Mouse (Mus musculus) stomach, postnatal 0 days (tissue): ENCODE data around the gene Vps51. TPM values are rescaled to one million over a fixed set of nuclear protein-coding genes. Genes with fewer than 3 reads are reported as not detected.

Source experiments
- ATAC-seq: fragments of 200-750 bp; cut with Nextera tagmentation; 2 replicates; pipeline ENCODE4 v1.8.0; 2017; ENCODE audit not compliant: low FRiP score, low TSS enrichment
- DNase-seq: peaks from one replicate; pipeline ENCODE4 v3.0.0-alpha.2; 2016; ENCODE audit warnings: low spot score
- H3K27ac ChIP-seq: fragments of 300-500 bp; sonication (generic); replicated peaks from 2 replicates; pipeline ENCODE4 v1.5.1; 2014; ENCODE audit warnings: mild to moderate bottlenecking, control low read depth
- H3K27me3 ChIP-seq: fragments of 300-500 bp; sonication (generic); 2 replicates; pipeline ENCODE4 v1.6.1; 2014; ENCODE audit warnings: low read length; ENCODE audit not compliant: control insufficient read depth, insufficient read depth
- H3K36me3 ChIP-seq: fragments of 300-500 bp; sonication (generic); 2 replicates; pipeline ENCODE4 v1.6.1; 2014; ENCODE audit warnings: low read length, mixed read lengths; ENCODE audit not compliant: control insufficient read depth, insufficient read depth
- H3K4me1 ChIP-seq: fragments of 300-500 bp; sonication (generic); replicated peaks from 2 replicates; pipeline ENCODE4 v1.6.1; 2014; ENCODE audit warnings: antibody characterized with exemption; ENCODE audit not compliant: control insufficient read depth, insufficient read depth
- H3K4me2 ChIP-seq: fragments of 300-500 bp; sonication (generic); replicated peaks from 2 replicates; pipeline ENCODE4 v1.6.1; 2014; ENCODE audit warnings: low read depth, mild to moderate bottlenecking, control low read depth, moderate library complexity
- H3K4me3 ChIP-seq: fragments of 300-500 bp; sonication (generic); 2 replicates; pipeline ENCODE4 v1.5.1; 2014; ENCODE audit warnings: low read depth, low read length, control low read depth
- H3K9ac ChIP-seq: fragments of 300-500 bp; sonication (generic); 2 replicates; pipeline ENCODE4 v1.6.1; 2014; ENCODE audit warnings: mild to moderate bottlenecking, low read length, control low read depth, mixed read lengths
- H3K9me3 ChIP-seq: fragments of 300-500 bp; sonication (generic); 2 replicates; pipeline ENCODE4 v1.6.1; 2016; ENCODE audit warnings: low read length; ENCODE audit not compliant: control insufficient read depth
- CTCF ChIP-seq: IDR thresholded peaks from 2 replicates; pipeline ENCODE4 v1.5.1; 2016; ENCODE audit warnings: antibody characterized with exemption, low read depth, mild to moderate bottlenecking, moderate library complexity
- EP300 ChIP-seq: optimal IDR thresholded peaks from 2 replicates; pipeline ENCODE3; 2016; ENCODE audit warnings: antibody characterized with exemption
- WGBS: fragments of 180-500 bp; shearing (Covaris S2); extraction: QIAGEN DNeasy Blood & Tissue Kit; methylation state at CpG from one replicate; pipeline ENCODE4 v1.1.7; 2014; 5-methylcytosine and 5-hydroxymethylcytosine counted together
- polyA plus RNA-seq: library from polyadenylated mRNA; unstranded; fragments of >200 nt; fragmentation: Nextera tagmentation; extraction: Ambion mirVana; gene quantifications from 2 replicates; pipeline ENCODE4 v1.2.1, GENCODE M21; 2015

Vps51 gene
- polyA plus RNA-seq, 1 experiment from 2014 or later = 43.2 TPM

DNA sequence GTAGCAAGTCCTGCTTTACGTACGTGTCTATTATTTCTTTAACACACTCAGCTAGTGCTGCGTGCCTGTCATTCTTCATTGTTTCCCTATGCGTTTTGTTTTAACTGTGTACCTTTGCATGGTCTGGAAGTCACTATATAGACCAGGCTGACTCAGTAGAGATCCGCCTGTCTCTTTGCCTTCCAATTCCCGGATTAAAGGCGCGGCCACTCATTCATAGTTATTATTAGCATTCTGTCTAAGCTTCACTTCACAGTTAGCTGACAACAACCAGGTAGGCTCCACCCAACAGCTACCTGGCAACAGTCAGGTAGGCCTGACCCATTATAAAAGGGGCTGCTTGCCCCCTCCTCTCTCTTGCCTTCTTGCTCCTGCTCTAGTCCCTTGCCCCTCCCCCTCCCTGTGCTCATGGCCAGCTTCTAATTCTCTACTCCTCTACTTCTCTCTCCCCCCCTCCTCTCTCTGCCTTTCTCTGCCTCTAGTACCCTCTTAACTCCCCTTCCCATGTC is 41.7 kb upstream of the Vps51 start:
- TF ChIP-seq CTCF (no peak), EP300 (no peak)
- Histone ChIP-seq H3K4me2 (peak overlapping the region; percentile 97), H3K36me3 (peaks cover 18% of the 10 kb centered on the region), H3K4me3 (peak overlapping the region; percentile 78), H3K9me3 (no peaks in the 10 kb centered on the region), H3K4me1 (no peaks in the 10 kb centered on the region), H3K27ac (peak overlapping the region; percentile 95), H3K9ac (0 out of 2 replicates have a peak overlapping the region, but pooled peaks have one; percentile 31), H3K27me3 (no peaks in the 10 kb centered on the region)
- peak; percentile 48 for ATAC-seq
- WGBS = under 1% methylated on average over 8 of the region's 8 CpGs
- no peak for DNase-seq

- H3K4me1 ChIP-seq = no peaks in the 10 kb centered on the region
- peak within 1 kb of the TSS; percentile 78 for H3K4me3 ChIP-seq
- peak within 1 kb of the TSS; percentile 74 for H3K9ac ChIP-seq
- DNase-seq (peak; percentile 92), ATAC-seq (peak; percentile 85)
- peak within 1 kb of the TSS; percentile 97 for H3K4me2 ChIP-seq
- TF ChIP-seq CTCF (peak; percentile 11; the same call in 1 of the 2 replicates), EP300 (no peak)
- peak within 1 kb of the TSS; percentile 95 for H3K27ac ChIP-seq
- H3K27me3 ChIP-seq = no peaks in the 10 kb centered on the region
- under 1% methylated on average over 77 of the region's 77 CpGs for WGBS
- no peaks in the 10 kb centered on the region for H3K9me3 ChIP-seq
- H3K36me3 ChIP-seq = peaks cover 18% of the 10 kb centered on the region
Observed at GRCm38 (mm10) chr19:6117986-6118676, 41.1 kb upstream of the Vps51 start, which contains the start of gene Sac3d1. TSS of gene Sac3d1 (minus strand) at chr19:6118650.

DNA sequence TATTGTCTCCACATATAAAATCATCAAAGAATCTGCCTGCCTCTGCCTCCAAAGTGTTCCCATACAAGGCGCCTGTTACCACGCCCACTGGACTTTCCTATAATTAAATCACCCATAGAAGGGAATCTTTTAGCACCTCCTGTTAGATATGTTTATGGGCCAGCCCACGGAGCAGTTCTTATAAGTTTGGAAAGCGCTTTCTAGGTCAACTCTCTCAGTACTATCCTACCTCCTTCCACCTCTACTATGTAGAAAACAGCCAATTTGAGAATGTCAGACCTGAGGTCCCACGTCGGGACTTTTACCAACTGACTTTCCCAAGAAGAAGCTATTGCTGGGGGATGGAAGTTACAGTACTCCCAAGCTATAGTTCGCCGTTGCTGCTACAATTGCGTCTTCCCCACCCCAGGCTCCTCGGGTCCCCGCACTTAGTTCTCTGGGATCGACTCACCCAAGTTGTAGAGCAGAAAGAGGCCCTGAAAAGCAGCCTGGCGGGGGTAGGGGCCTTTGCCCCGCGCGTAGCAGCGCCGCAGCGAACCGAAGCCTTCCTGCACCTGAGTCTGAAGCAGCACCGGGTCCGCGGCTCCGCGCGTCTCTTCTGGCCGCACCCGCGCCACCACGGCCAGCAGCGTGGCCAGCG is 40.4 kb upstream of the Vps51 start:
- no peaks in the 10 kb centered on the region for H3K27me3 ChIP-seq
- peak overlapping the region; percentile 78 for H3K4me3 ChIP-seq
- no peaks in the 10 kb centered on the region for H3K4me1 ChIP-seq
- peak overlapping the region; percentile 97 for H3K4me2 ChIP-seq
- DNase-seq = no peak
- peaks cover 18% of the 10 kb centered on the region for H3K36me3 ChIP-seq
- TF ChIP-seq EP300 (no peak), CTCF (no peak)
- H3K27ac ChIP-seq = peak overlapping the region; percentile 95
- H3K9ac ChIP-seq = peak overlapping the region; percentile 74
- no peaks in the 10 kb centered on the region for H3K9me3 ChIP-seq
- no peak for ATAC-seq
- 4% methylated on average over 32 of the region's 32 CpGs for WGBS

GRCm38 (mm10) chr19:6116113-6116850 is 39.3 kb upstream of the Vps51 start:
- Histone ChIP-seq H3K27me3 (no peaks in the 10 kb centered on the region), H3K27ac (no peak overlapping the region), H3K4me3 (no peak overlapping the region), H3K36me3 (peaks cover 18% of the 10 kb centered on the region), H3K9ac (no peak overlapping the region), H3K4me1 (no peaks in the 10 kb centered on the region), H3K9me3 (no peaks in the 10 kb centered on the region), H3K4me2 (no peak overlapping the region)
- WGBS = 88% methylated on average over 15 of the region's 15 CpGs
- DNase-seq = no peak
- no peak for ATAC-seq
- TF ChIP-seq EP300 (no peak), CTCF (no peak)

- Histone ChIP-seq H3K27me3 (no peaks in the 10 kb centered on the region), H3K4me1 (no peaks in the 10 kb centered on the region), H3K27ac (no peak overlapping the region), H3K36me3 (peaks cover 15% of the 10 kb centered on the region), H3K9ac (no peak overlapping the region), H3K4me3 (no peak overlapping the region), H3K4me2 (no peak overlapping the region), H3K9me3 (no peaks in the 10 kb centered on the region)
- TF ChIP-seq EP300 (no peak), CTCF (no peak)
- DNase-seq (no peak), ATAC-seq (no peak)
- 26% methylated on average over 6 of the region's 6 CpGs for WGBS
Observed at GRCm38 (mm10) chr19:6113116-6113515, 36.1 kb upstream of the Vps51 start.
